Mouse (Mus musculus) liver, embryonic 13.5 days (tissue): ENCODE results near the gene Iqce. TPM values are rescaled to one million over a fixed set of nuclear protein-coding genes. Genes with fewer than 3 reads are reported as not detected.

ENCODE experiments used
- ATAC-seq: fragments of 200-750 bp; cut with Nextera tagmentation; 2 replicates; pipeline ENCODE4 v1.8.0; 2017; ENCODE audit warnings: low read depth, mild to moderate bottlenecking, moderate number of reproducible peaks, moderate library complexity
- DNase-seq: peaks from one replicate; pipeline ENCODE4 v3.0.0; 2022
- H3K27ac ChIP-seq: fragments of 300-500 bp; sonication (generic); 2 replicates; pipeline ENCODE4 v1.5.1; 2015; ENCODE audit warnings: moderate library complexity, mild to moderate bottlenecking, inconsistent platforms
- H3K27me3 ChIP-seq: fragments of 300-500 bp; sonication (generic); 2 replicates; pipeline ENCODE4 v1.6.1; 2015; ENCODE audit warnings: mild to moderate bottlenecking, inconsistent platforms
- H3K36me3 ChIP-seq: fragments of 300-500 bp; sonication (generic); 2 replicates; pipeline ENCODE4 v1.6.1; 2015; ENCODE audit warnings: mild to moderate bottlenecking, inconsistent platforms
- H3K4me1 ChIP-seq: fragments of 300-500 bp; sonication (generic); replicated peaks from 2 replicates; pipeline ENCODE4 v1.6.1; 2015; ENCODE audit warnings: inconsistent platforms
- H3K4me2 ChIP-seq: fragments of 300-500 bp; sonication (generic); 2 replicates; pipeline ENCODE4 v1.6.1; 2015; ENCODE audit warnings: inconsistent platforms, mild to moderate bottlenecking, moderate library complexity
- H3K4me3 ChIP-seq: fragments of 300-500 bp; sonication (generic); replicated peaks from 2 replicates; pipeline ENCODE4 v1.5.1; 2015; ENCODE audit warnings: mild to moderate bottlenecking, inconsistent platforms
- H3K9ac ChIP-seq: fragments of 300-500 bp; sonication (generic); 2 replicates; pipeline ENCODE4 v1.6.1; 2015; ENCODE audit warnings: mild to moderate bottlenecking, inconsistent platforms
- H3K9me3 ChIP-seq: fragments of 300-500 bp; sonication (generic); replicated peaks from 2 replicates; pipeline ENCODE4 v1.6.1; 2016; ENCODE audit warnings: inconsistent platforms
- WGBS: fragments of 180-500 bp; shearing (Covaris S2); methylation state at CpG from one replicate; pipeline ENCODE4 v1.1.7; 2015; ENCODE audit not compliant: insufficient replicate concordance; 5-methylcytosine and 5-hydroxymethylcytosine counted together
- polyA plus RNA-seq: library from polyadenylated mRNA; unstranded; fragments of >200 nt; fragmentation: Nextera tagmentation; extraction: Ambion mirVana; gene quantifications from 2 replicates; pipeline ENCODE4 v1.2.1, GENCODE M21; 2015

Gene Iqce
- polyA plus RNA-seq, 1 experiment from 2014 or later: 4.3 TPM

DNA sequence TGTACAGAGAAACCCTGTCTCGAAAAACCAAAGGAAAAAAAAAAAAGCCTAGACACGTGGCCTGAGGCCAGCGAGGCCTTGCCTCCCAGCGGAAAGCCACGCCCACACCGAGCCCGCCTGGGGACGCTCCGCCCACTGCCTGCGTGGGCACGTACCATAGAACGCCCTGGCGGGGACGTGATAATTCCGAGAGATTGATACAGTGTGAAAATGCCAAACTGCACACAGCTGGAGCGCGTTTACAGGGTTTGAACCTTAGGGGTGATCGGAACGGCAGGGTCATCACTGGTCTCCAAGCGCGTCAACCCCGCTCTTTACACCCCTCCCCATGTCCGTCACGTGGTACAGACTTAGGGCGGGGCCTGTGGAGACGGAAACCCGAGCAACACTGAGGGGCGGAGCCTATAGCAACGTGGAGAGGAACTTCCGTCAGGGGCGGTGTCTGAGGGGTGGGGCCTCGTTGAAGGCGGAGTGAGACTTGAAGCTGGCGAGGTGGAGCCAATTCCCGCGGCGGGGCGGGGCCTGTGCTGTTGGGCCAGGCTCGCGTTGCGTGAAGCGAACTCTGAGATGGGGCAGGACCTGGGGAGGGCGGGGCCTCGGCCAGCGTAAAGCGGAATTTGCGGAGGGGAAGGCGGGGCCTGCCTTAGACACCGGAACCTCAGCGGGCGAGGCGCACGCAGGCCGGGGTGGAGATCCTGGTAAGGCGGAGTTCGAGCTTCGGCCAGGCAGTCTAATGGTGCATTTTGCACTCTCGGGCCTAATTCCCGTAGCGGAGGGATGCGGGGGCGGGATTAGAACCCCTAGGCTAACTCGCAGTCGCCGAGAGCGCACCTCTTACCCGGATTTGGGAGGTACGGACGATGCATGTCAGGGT is 2.4 kb upstream of the Iqce start, which contains the start of gene Brat1:
TSS of gene Brat1 (plus strand) at position 634 of the 874 bp plus-strand sequence.
- H3K36me3 ChIP-seq: peaks cover 10% of the 10 kb centered on the region
- ATAC-seq (peak; percentile 90), DNase-seq (peak; percentile 100)
- no peaks in the 10 kb centered on the region for H3K9me3 ChIP-seq
- H3K27me3 ChIP-seq: no peaks in the 10 kb centered on the region; the same call in 1 of the 2 replicates
- peak within 1 kb of the TSS; percentile 71 for H3K4me3 ChIP-seq
- peak within 1 kb of the TSS; percentile 88 for H3K27ac ChIP-seq
- under 1% methylated on average over 69 of the region's 69 CpGs for WGBS
- peak within 1 kb of the TSS; percentile 82 for H3K9ac ChIP-seq
- H3K4me1 ChIP-seq: peaks cover 65% of the 10 kb centered on the region
- H3K4me2 ChIP-seq: peak within 1 kb of the TSS; percentile 97

DNA sequence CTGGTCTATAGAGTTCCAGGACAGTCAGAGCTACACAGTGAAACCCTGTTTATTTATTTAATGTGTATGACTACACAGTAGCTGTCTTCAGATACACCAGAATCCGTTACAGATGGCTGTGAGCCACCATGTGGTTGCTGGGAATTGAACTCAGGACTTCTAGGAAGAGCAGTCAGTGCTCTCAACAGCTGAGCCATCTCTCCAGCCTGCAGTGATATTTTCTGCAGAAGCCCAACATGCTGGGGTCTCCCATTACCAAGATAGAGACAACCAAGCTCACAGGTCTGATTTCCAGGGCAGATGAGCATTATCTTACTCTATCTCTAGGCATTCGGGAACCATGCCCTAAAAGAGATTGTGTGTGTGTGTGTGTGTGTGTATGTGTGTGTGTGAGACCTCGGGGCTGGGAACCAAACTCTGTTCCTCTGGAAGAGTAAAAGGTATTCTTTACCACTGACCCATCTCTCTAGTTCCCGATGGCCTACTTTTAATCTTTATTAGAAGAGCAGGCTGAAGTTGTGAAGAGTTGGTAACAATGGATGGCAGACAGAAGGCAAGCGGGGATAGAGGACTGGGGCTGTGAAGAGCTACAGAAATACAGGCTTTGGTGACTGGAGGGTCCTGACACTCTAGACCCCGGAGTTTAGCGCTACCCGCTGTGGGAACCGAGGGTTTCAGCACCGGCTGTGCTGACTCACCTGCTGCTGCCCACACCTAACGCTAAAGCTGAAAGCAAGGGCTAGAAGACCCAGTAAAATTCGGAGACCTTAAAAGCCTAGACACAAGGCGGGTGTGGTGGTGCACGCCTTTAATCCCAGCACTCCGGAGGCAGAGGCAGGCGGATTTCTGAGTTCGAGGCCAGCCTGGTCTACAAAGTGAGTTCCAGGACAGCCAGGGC is 1.6 kb upstream of the Iqce start:
- Histone ChIP-seq H3K4me1 (peaks cover 66% of the 10 kb centered on the region), H3K4me2 (peak overlapping the region; percentile 97), H3K27ac (peak overlapping the region; percentile 88), H3K9ac (peak overlapping the region; percentile 59), H3K9me3 (no peaks in the 10 kb centered on the region), H3K4me3 (peak overlapping the region; percentile 71), H3K36me3 (peaks cover 10% of the 10 kb centered on the region), H3K27me3 (no peaks in the 10 kb centered on the region; the same call in 1 of the 2 replicates)
- DNase-seq (no peak), ATAC-seq (no peak)
- 14% methylated on average over 17 of the region's 17 CpGs for WGBS

DNA sequence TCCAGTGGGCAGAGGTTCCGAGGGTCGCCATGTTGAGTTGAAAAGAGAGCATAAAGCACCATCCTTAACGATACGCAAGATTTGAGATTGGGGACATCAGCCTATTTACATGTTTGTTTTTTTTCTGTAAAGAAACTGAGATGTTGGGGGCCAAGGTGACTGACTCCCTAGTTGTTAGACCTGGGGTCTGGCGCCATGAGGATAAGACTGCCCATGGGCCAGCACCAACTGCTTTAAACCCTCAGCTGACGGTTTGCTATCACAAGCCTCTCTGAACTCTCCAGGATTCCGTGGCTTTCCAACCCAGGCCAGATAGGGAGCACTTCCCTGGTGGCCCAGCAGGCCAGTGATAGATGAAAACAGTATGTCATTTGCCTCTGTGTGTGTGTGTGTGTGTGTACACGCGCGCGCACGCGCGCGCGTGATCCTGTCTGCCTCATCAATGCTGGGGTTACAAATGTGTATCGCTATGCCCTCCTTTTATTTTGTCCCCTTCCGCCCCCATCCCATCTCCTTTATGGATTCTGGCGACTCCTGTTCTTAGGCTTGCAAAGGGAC is 519 bp upstream of the Iqce start:
- Histone ChIP-seq H3K36me3 (peaks cover 6% of the 10 kb centered on the region), H3K9me3 (no peaks in the 10 kb centered on the region), H3K4me2 (peak overlapping the region; percentile 95), H3K27ac (peak overlapping the region; percentile 88), H3K9ac (peak overlapping the region; percentile 78), H3K4me3 (peak overlapping the region; percentile 74), H3K4me1 (peaks cover 66% of the 10 kb centered on the region), H3K27me3 (no peaks in the 10 kb centered on the region; the same call in 1 of the 2 replicates)
- no peak for ATAC-seq
- WGBS: 64% methylated on average over 19 of the region's 19 CpGs
- DNase-seq: no peak

DNA sequence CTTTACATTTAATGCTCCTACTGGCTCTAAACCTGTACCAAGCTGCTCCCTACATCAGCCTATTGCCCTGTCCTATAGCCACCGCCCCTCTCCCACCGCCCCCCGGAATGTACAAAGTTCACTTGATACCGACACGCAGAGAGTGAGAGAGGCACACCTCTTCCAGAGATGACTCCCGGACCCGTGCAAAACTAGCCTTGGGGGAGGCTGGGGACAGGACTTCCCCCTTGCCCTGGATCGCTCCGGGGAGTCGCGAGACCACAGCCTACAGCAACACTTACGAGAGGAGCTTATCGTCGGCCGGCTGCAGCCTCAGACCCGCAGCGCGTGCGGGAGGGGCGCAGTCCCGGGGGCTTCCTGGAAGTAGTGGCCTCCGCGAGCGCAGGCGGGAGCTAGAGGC is 517 bp downstream of the Iqce start:
- under 1% methylated on average over 25 of the region's 25 CpGs for WGBS

DNA sequence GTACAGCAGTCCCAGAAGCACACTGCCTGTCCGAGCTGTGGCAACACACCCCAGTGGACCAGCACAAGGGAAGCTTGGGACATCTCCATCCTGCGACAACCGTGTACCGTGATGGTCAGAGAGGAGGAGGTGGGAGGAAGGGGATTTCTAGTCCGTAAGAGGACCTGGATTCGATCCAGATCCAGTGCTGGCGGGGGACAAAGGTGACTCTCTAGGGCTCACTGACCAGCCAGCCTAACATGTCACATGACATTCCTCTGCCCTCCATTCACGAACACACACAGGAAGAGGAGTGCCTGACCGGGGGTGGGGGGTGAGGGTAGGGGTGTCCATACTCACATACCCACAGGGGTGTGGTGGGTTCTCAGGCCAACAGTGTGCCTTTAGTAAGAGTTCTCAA is 2.4 kb downstream of the Iqce start:
- Histone ChIP-seq H3K4me3 (no peak overlapping the region), H3K9me3 (no peaks in the 10 kb centered on the region), H3K4me1 (peaks cover 45% of the 10 kb centered on the region), H3K4me2 (0 out of 2 replicates have a peak overlapping the region, but pooled peaks have one; percentile 8), H3K27ac (peak overlapping the region; percentile 34; the same call in 1 of the 2 replicates), H3K27me3 (no peaks in the 10 kb centered on the region; the same call in 1 of the 2 replicates), H3K9ac (no peak overlapping the region), H3K36me3 (peaks cover 19% of the 10 kb centered on the region)
- DNase-seq: no peak
- no peak for ATAC-seq
- WGBS: 68% methylated on average over 9 of the region's 9 CpGs

More for the DNA sequence above, 517 bp downstream of the Iqce start:
- ATAC-seq (no peak; the same call in none of the 2 replicates), DNase-seq (no peak)
- peak overlapping the region; percentile 74 for H3K4me3 ChIP-seq
- H3K9ac ChIP-seq: peak overlapping the region; percentile 78
- peak overlapping the region; percentile 88 for H3K27ac ChIP-seq
- no peaks in the 10 kb centered on the region; the same call in 1 of the 2 replicates for H3K27me3 ChIP-seq
- H3K4me2 ChIP-seq: peak overlapping the region; percentile 95
- H3K36me3 ChIP-seq: peaks cover 10% of the 10 kb centered on the region
- H3K9me3 ChIP-seq: no peaks in the 10 kb centered on the region
- H3K4me1 ChIP-seq: peaks cover 62% of the 10 kb centered on the region

DNA sequence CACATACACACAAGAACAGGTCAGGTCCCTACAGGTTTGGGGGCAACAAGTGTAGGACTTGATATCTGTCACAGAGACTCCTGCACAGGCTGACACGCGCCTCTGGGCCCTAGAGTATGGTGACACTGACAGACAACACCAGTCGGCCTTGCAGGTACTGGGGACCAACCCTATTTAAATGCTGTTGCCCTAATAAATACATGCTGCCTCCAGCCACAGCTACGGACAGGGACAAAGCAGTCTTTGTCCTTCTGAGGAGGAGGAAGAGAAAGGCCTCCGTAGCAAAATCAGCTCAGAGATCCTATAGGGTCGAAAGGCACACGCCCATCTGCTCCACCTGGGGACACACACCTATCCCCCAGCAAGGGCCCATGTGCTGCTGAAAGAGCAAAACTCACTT is 6.2 kb downstream of the Iqce start:
- no peak overlapping the region for H3K27ac ChIP-seq
- H3K36me3 ChIP-seq: peaks cover 28% of the 10 kb centered on the region
- H3K4me3 ChIP-seq: no peak overlapping the region
- no peaks in the 10 kb centered on the region; the same call in 1 of the 2 replicates for H3K27me3 ChIP-seq
- no peaks in the 10 kb centered on the region for H3K9me3 ChIP-seq
- DNase-seq (no peak), ATAC-seq (no peak)
- WGBS: 82% methylated on average over 7 of the region's 7 CpGs
- no peak overlapping the region for H3K4me2 ChIP-seq
- no peak overlapping the region for H3K9ac ChIP-seq
- peaks cover 11% of the 10 kb centered on the region for H3K4me1 ChIP-seq

DNA sequence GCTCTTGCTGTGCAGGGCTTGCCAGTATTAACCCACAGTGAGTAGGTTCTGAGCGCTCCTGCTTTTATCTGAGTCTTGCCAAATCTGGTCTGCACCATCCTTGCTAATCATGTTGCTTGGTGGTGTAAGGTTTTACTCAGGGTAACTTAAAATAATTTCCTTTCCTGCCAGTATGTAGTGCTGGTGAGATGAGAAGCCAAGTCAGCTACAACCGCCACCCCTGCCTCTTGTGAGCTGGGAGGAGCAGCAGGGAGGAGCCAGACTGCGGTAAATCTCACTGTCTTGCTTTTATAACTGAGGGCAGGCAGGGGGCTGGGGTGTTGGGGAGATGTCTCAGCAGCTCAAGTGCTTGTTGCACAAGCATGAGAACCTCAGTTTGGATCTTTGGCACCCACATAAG is 13.7 kb downstream of the Iqce start:
- Histone ChIP-seq H3K27ac (no peak overlapping the region), H3K4me2 (no peak overlapping the region), H3K4me1 (no peaks in the 10 kb centered on the region), H3K9me3 (no peaks in the 10 kb centered on the region), H3K4me3 (no peak overlapping the region), H3K9ac (no peak overlapping the region), H3K36me3 (peaks cover 32% of the 10 kb centered on the region), H3K27me3 (no peaks in the 10 kb centered on the region)
- no peak for ATAC-seq
- no peak for DNase-seq
- 61% methylated on average over 3 of the region's 3 CpGs for WGBS

DNA sequence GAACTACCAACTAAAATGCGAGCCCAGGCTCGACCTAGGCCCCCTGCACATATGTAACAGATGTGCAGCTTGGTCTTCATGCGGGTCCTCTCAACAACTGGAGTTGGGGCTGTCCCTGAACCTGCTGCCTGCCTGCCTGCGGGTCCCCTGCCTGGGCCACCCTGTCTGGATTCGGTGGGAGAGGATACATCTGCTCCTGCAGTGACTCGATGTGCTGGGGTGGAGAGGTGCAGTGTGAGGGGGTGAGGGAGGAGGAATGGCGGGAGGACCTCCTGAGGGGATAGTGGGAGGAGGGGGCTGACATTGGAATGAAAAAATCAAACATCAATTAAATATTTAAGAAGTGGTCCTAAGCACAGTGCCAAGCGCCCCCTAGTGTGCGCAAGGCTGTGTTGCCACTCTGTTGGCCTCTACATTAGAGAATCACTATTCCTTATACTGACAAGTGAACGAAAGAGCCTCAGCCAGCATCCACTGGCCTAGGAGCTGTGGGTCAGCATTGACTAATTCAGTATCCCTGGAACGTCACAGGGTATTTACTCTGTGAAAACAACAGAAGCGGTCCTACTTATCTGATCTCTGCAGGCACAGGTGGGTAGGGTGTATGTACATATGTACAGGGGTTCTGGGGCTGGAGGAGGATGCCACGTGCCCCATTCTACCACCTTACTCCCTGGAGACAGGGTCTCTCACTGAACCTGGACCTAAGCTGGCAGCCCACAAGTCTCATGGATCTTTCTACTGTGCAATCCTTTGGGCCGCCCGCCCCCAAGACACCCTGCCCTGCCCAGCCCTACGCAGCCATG is 17.6 kb downstream of the Iqce start:
- WGBS: 58% methylated on average over 16 of the region's 16 CpGs
- Histone ChIP-seq H3K4me3 (no peak overlapping the region), H3K4me1 (peaks cover 21% of the 10 kb centered on the region), H3K27me3 (no peaks in the 10 kb centered on the region), H3K27ac (no peak overlapping the region), H3K4me2 (no peak overlapping the region), H3K36me3 (peaks cover 18% of the 10 kb centered on the region), H3K9ac (no peak overlapping the region), H3K9me3 (no peaks in the 10 kb centered on the region)
- ATAC-seq: no peak
- no peak for DNase-seq

DNA sequence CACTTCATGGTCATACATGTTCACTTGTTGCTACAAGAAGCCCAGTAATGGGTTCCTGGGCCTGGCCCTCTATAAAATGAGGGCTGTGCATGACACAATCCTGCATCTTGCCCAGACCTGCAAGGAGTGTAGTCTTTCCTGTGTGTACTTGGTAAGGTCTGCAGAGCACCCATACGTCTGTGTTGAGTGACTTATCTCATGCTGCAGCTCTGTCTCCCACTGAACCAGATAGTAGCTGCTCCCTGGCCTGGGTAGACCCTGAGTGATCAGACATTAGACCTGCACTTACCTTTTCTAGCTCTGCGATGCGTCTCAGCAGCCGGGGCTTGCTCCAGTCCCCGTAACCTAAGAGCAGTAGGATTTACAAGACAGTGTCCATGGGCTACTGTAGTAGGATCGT is 20.1 kb downstream of the Iqce start:
- Histone ChIP-seq H3K9ac (no peak overlapping the region), H3K4me1 (peaks cover 21% of the 10 kb centered on the region), H3K36me3 (peaks cover 10% of the 10 kb centered on the region), H3K9me3 (no peaks in the 10 kb centered on the region), H3K4me3 (no peak overlapping the region), H3K27me3 (no peaks in the 10 kb centered on the region), H3K4me2 (no peak overlapping the region), H3K27ac (no peak overlapping the region)
- ATAC-seq (peak; percentile 86), DNase-seq (no peak)
- WGBS: 41% methylated on average over 6 of the region's 6 CpGs

DNA sequence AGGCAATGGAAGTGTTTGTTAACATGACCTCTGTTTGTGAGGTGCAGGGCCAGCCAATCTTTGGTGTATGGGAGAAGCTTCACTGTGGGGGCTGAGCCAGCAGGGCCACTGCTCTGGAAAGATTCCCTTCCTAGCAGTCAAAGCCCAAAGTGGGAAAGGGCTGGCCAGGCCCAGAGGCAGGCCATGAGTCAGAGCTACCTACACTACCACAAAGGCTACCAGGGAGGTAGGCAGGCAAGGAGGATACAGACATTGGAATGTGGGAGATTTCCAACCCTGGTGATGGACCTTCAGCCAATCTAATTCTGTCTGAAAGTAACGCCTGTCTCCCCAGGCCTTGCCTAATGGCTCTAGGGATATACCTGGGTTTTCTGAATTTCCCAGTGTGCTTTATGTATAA is 21.2 kb downstream of the Iqce start:
- no peak for DNase-seq
- Histone ChIP-seq H3K27ac (no peak overlapping the region), H3K9ac (no peak overlapping the region), H3K36me3 (peaks cover 12% of the 10 kb centered on the region), H3K4me1 (peaks cover 21% of the 10 kb centered on the region), H3K27me3 (no peaks in the 10 kb centered on the region), H3K4me3 (no peak overlapping the region), H3K4me2 (no peak overlapping the region), H3K9me3 (no peaks in the 10 kb centered on the region)
- ATAC-seq: no peak
- 81% methylated on average over 1 of the region's 1 CpGs for WGBS
